18 mouse cellular contexts compared by ENCODE assay signal in the genomic region with DNA sequence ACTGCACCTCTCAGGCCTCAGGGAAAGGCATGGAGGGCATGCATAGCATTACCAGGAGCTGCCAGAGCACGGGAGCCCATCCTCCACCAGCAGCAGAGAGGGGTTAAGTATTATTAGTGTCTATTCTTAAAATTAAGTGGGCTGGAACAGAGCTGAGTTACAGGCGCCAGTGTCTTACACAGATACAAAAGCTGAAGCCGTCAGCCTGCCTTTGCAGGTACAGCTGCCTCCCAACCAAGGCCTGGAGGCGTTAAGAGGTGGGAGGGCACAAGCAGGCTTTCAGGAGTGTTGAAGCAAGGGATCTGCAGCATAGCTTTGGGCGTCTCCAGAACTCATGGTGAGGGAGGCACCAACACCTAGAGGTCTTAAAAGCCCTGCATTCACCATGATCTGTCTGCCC. TPM values are rescaled to one million over a fixed set of nuclear protein-coding genes. Genes with fewer than 3 reads are reported as not detected.
A peak's percentile ranks its signal among the peaks of the same experiment; 100 is the strongest.
DNase-seq lines count a peak whose midpoint lies in the region; ATAC-seq lines count a peak whose summit lies in the region.
"Had no signal": no experiment of that assay in that cellular context is flagged by ENCODE, and none has a peak within 500 bp of the region (broad histone marks: within the 10 kb centered on the region; RNA-seq: fewer than 3 reads in every experiment).

No protein-coding gene starts in this region.

- no peaks in the 10 kb centered on the region for H3K27me3 ChIP-seq in forebrain, embryonic 10.5 days (ENCODE audit: poor library complexity, severe bottlenecking)
- H3K27me3 ChIP-seq in forebrain, embryonic 12.5 days = no peaks in the 10 kb centered on the region
- no peaks in the 10 kb centered on the region for H3K27me3 ChIP-seq in midbrain, embryonic 10.5 days (ENCODE audit: low read depth, poor library complexity, severe bottlenecking)
- no peaks in the 10 kb centered on the region for H3K27me3 ChIP-seq in midbrain, embryonic 14.5 days (ENCODE audit: control insufficient read depth, insufficient read depth, low read length)
- H3K27me3 ChIP-seq in hindbrain, embryonic 12.5 days = no peaks in the 10 kb centered on the region
- H3K27me3 ChIP-seq: embryonic facial prominence, embryonic 12.5 days; heart, embryonic 12.5 days; liver, embryonic 15.5 days had no signal

- H3K4me3 ChIP-seq in forebrain, embryonic 10.5 days = no peak overlapping the region
- H3K4me3 ChIP-seq in forebrain, embryonic 12.5 days (replicated peaks) = no peak overlapping the region
- H3K4me3 ChIP-seq in midbrain, embryonic 10.5 days = no peak overlapping the region
- H3K4me3 ChIP-seq in midbrain, embryonic 14.5 days (replicated peaks; ENCODE audit: low read depth, low read length) = no peak overlapping the region
- no peak overlapping the region for H3K4me3 ChIP-seq in hindbrain, embryonic 12.5 days
- H3K4me3 ChIP-seq: embryonic facial prominence, embryonic 12.5 days; heart, embryonic 12.5 days; liver, embryonic 15.5 days had no signal

- H3K36me3 ChIP-seq in forebrain, embryonic 10.5 days (replicated peaks) = peaks cover 44% of the 10 kb centered on the region
- peaks cover 34% of the 10 kb centered on the region for H3K36me3 ChIP-seq in forebrain, embryonic 12.5 days (replicated peaks)
- peaks cover 45% of the 10 kb centered on the region for H3K36me3 ChIP-seq in midbrain, embryonic 10.5 days
- peaks cover 38% of the 10 kb centered on the region for H3K36me3 ChIP-seq in midbrain, embryonic 14.5 days (ENCODE audit: control insufficient read depth, insufficient read depth, low read length)
- H3K36me3 ChIP-seq in hindbrain, embryonic 12.5 days = peaks cover 40% of the 10 kb centered on the region

- ATAC-seq in forebrain, embryonic 12.5 days (ENCODE audit: low FRiP score) = no peak
- no peak for ATAC-seq in midbrain, embryonic 14.5 days (ENCODE audit: low FRiP score, low TSS enrichment)
- no peak for ATAC-seq in hindbrain, embryonic 12.5 days (ENCODE audit: low FRiP score)
- ATAC-seq: hindbrain, postnatal 0 days; lung, postnatal 0 days; midbrain, embryonic 16.5 days had no signal

- no peak overlapping the region for H3K4me2 ChIP-seq in forebrain, embryonic 12.5 days
- no peak overlapping the region for H3K4me2 ChIP-seq in midbrain, embryonic 14.5 days (ENCODE audit: low read length)
- H3K4me2 ChIP-seq in hindbrain, embryonic 12.5 days (replicated peaks) = no peak overlapping the region
- H3K4me2 ChIP-seq: embryonic facial prominence, embryonic 12.5 days; heart, embryonic 12.5 days; liver, embryonic 15.5 days had no signal

- WGBS in forebrain, embryonic 10.5 days = 35% methylated on average over 5 of the region's 5 CpGs
- 27% methylated on average over 5 of the region's 5 CpGs for WGBS in forebrain, embryonic 12.5 days
- WGBS in midbrain, embryonic 10.5 days = 32% methylated on average over 5 of the region's 5 CpGs
- WGBS in midbrain, embryonic 14.5 days = 14% methylated on average over 5 of the region's 5 CpGs
- 45% methylated on average over 5 of the region's 5 CpGs for WGBS in hindbrain, embryonic 12.5 days

- no peak overlapping the region for H3K9ac ChIP-seq in forebrain, embryonic 12.5 days
- no peak overlapping the region for H3K9ac ChIP-seq in midbrain, embryonic 14.5 days (replicated peaks; ENCODE audit: low read length)
- H3K9ac ChIP-seq in hindbrain, embryonic 12.5 days = no peak overlapping the region
- H3K9ac ChIP-seq: embryonic facial prominence, embryonic 12.5 days; heart, embryonic 12.5 days; liver, embryonic 15.5 days had no signal

- DNase-seq in forebrain, embryonic 10.5 days (ENCODE audit: extremely low spot score, low spot score) = no peak
- DNase-seq in midbrain, embryonic 10.5 days (ENCODE audit: low spot score) = no peak
- DNase-seq in midbrain, embryonic 14.5 days = no peak
- DNase-seq in frontal cortex, postnatal 36 days (ENCODE audit: low spot score in 2 of 2) = peak; percentile 61 to 62
- peak; percentile 50 to 83 for DNase-seq in right cerebral cortex, postnatal 36 days (ENCODE audit: low spot score in 2 of 2)
- no peak for DNase-seq in thymus, postnatal 4 days
- DNase-seq: cerebellum, postnatal 36 days; heart, postnatal 36 days; kidney, adult 11 months; kidney, postnatal 25 days had no signal

- H3K27ac ChIP-seq in forebrain, embryonic 10.5 days = 0 out of 2 replicates have a peak overlapping the region, but pooled peaks have one; percentile 2
- no peak overlapping the region for H3K27ac ChIP-seq in forebrain, embryonic 12.5 days
- peak overlapping the region; percentile 42; the same call in 1 of the 2 replicates for H3K27ac ChIP-seq in midbrain, embryonic 10.5 days (replicated peaks)
- H3K27ac ChIP-seq in midbrain, embryonic 14.5 days (replicated peaks; ENCODE audit: low read depth, low read length) = no peak overlapping the region
- no peak overlapping the region for H3K27ac ChIP-seq in hindbrain, embryonic 12.5 days
- H3K27ac ChIP-seq: embryonic facial prominence, embryonic 12.5 days; hindbrain, postnatal 0 days; liver, embryonic 15.5 days had no signal

- H3K4me1 ChIP-seq in forebrain, embryonic 10.5 days = peaks cover 21% of the 10 kb centered on the region
- H3K4me1 ChIP-seq in forebrain, embryonic 12.5 days = peaks cover 7% of the 10 kb centered on the region; the same call in 1 of the 2 replicates
- peaks cover 21% of the 10 kb centered on the region for H3K4me1 ChIP-seq in midbrain, embryonic 10.5 days
- H3K4me1 ChIP-seq in midbrain, embryonic 14.5 days (ENCODE audit: control insufficient read depth, insufficient read depth, low read length) = no peaks in the 10 kb centered on the region
- no peaks in the 10 kb centered on the region; the same call in 1 of the 2 replicates for H3K4me1 ChIP-seq in hindbrain, embryonic 12.5 days
- H3K4me1 ChIP-seq: embryonic facial prominence, embryonic 12.5 days; heart, embryonic 12.5 days; liver, embryonic 15.5 days had no signal

- no peaks in the 10 kb centered on the region for H3K9me3 ChIP-seq in forebrain, embryonic 10.5 days
- H3K9me3 ChIP-seq in forebrain, embryonic 12.5 days = no peaks in the 10 kb centered on the region
- no peaks in the 10 kb centered on the region for H3K9me3 ChIP-seq in midbrain, embryonic 10.5 days (replicated peaks)
- no peaks in the 10 kb centered on the region for H3K9me3 ChIP-seq in midbrain, embryonic 14.5 days (ENCODE audit: control insufficient read depth, low read length)
- no peaks in the 10 kb centered on the region for H3K9me3 ChIP-seq in hindbrain, embryonic 12.5 days (replicated peaks)
- H3K9me3 ChIP-seq: embryonic facial prominence, embryonic 12.5 days; heart, embryonic 12.5 days; liver, embryonic 15.5 days had no signal

RNA-seq across cellular contexts. Expression of a gene that starts 30.3 kb away (rescaled TPM):
- polyA plus RNA-seq in forebrain, embryonic 10.5 days (2016; fragmentation: Nextera tagmentation; extraction: Ambion mirVana) = 29.0 and 29.6 TPM in 2 replicates
- polyA plus RNA-seq in forebrain, embryonic 12.5 days (2016; fragmentation: Nextera tagmentation; extraction: Ambion mirVana) = 30.6 and 33.3 TPM in 2 replicates
- polyA plus RNA-seq in midbrain, embryonic 10.5 days (2016; fragmentation: Nextera tagmentation; extraction: Ambion mirVana) = 26.6 and 30.0 TPM in 2 replicates
- polyA plus RNA-seq in midbrain, embryonic 14.5 days (2014; fragmentation: Nextera tagmentation; extraction: Ambion mirVana) = 15.5 and 17.4 TPM in 2 replicates
- 36.3 and 37.9 TPM in 2 replicates for polyA plus RNA-seq in hindbrain, embryonic 12.5 days (2016; fragmentation: Nextera tagmentation; extraction: Ambion mirVana)

RNA-seq across cellular contexts. Expression of a gene that starts 55.9 kb away (rescaled TPM):
- 0.68 and 1.7 TPM in 2 replicates for polyA plus RNA-seq in forebrain, embryonic 10.5 days (2016; fragmentation: Nextera tagmentation; extraction: Ambion mirVana)
- polyA plus RNA-seq in forebrain, embryonic 12.5 days (2016; fragmentation: Nextera tagmentation; extraction: Ambion mirVana) = 2.1 and 2.9 TPM in 2 replicates
- 2.1 and 2.2 TPM in 2 replicates for polyA plus RNA-seq in midbrain, embryonic 10.5 days (2016; fragmentation: Nextera tagmentation; extraction: Ambion mirVana)
- polyA plus RNA-seq in midbrain, embryonic 14.5 days (2014; fragmentation: Nextera tagmentation; extraction: Ambion mirVana) = 0.84 and 1.3 TPM in 2 replicates
- polyA plus RNA-seq in hindbrain, embryonic 12.5 days (2016; fragmentation: Nextera tagmentation; extraction: Ambion mirVana) = 1.6 and 2.5 TPM in 2 replicates

RNA-seq across cellular contexts. Expression of a gene that starts 56.0 kb away (rescaled TPM):
- 66.8 and 73.7 TPM in 2 replicates for polyA plus RNA-seq in forebrain, embryonic 10.5 days (2016; fragmentation: Nextera tagmentation; extraction: Ambion mirVana)
- 64.3 and 66.5 TPM in 2 replicates for polyA plus RNA-seq in forebrain, embryonic 12.5 days (2016; fragmentation: Nextera tagmentation; extraction: Ambion mirVana)
- 60.5 and 69.0 TPM in 2 replicates for polyA plus RNA-seq in midbrain, embryonic 10.5 days (2016; fragmentation: Nextera tagmentation; extraction: Ambion mirVana)
- 67.5 and 71.9 TPM in 2 replicates for polyA plus RNA-seq in midbrain, embryonic 14.5 days (2014; fragmentation: Nextera tagmentation; extraction: Ambion mirVana)
- 74.2 and 81.7 TPM in 2 replicates for polyA plus RNA-seq in hindbrain, embryonic 12.5 days (2016; fragmentation: Nextera tagmentation; extraction: Ambion mirVana)

RNA-seq across cellular contexts. Expression of a gene that starts 56.6 kb away (rescaled TPM):
- 147 and 150 TPM in 2 replicates for polyA plus RNA-seq in forebrain, embryonic 10.5 days (2016; fragmentation: Nextera tagmentation; extraction: Ambion mirVana)
- polyA plus RNA-seq in forebrain, embryonic 12.5 days (2016; fragmentation: Nextera tagmentation; extraction: Ambion mirVana) = 167 and 171 TPM in 2 replicates
- polyA plus RNA-seq in midbrain, embryonic 10.5 days (2016; fragmentation: Nextera tagmentation; extraction: Ambion mirVana) = 147 TPM in 2 replicates
- polyA plus RNA-seq in midbrain, embryonic 14.5 days (2014; fragmentation: Nextera tagmentation; extraction: Ambion mirVana) = 214 and 219 TPM in 2 replicates
- polyA plus RNA-seq in hindbrain, embryonic 12.5 days (2016; fragmentation: Nextera tagmentation; extraction: Ambion mirVana) = 162 and 163 TPM in 2 replicates

Comparison
In these comparisons a context has a peak if more than half of its experiments do, and no peak if none do; other contexts are left out.
1. H3K27ac ChIP-seq: peak in forebrain, embryonic 10.5 days (single experiment) and midbrain, embryonic 10.5 days (single experiment); none in forebrain, embryonic 12.5 days (single experiment), midbrain, embryonic 14.5 days (single experiment) and hindbrain, embryonic 12.5 days (single experiment).
2. DNase-seq: peak in frontal cortex, postnatal 36 days (2 of 2) and right cerebral cortex, postnatal 36 days (2 of 2); none in forebrain, embryonic 10.5 days (single experiment), midbrain, embryonic 10.5 days (single experiment), midbrain, embryonic 14.5 days (single experiment) and thymus, postnatal 4 days (single experiment).